Mouse (Mus musculus): ENCODE data around the gene Arap1. TPM values are rescaled to one million over a fixed set of nuclear protein-coding genes. Genes with fewer than 3 reads are reported as not detected.
A peak's percentile ranks its signal among the peaks of the same experiment; 100 is the strongest.

Arap1 gene
- polyA plus RNA-seq, 1 experiment from 2014 or later: 22.5 TPM

- H3K4me1 ChIP-seq (ENCODE audit: control insufficient read depth, low read depth, low read length): no peaks in the 10 kb centered on the region; the same call in 1 of the 2 replicates
- H3K4me2 ChIP-seq (ENCODE audit: low read depth, low read length): no peak within 1 kb of the TSS
- 6% methylated on average over 6 of the region's 6 CpGs for WGBS (ENCODE audit: insufficient replicate concordance)
- no peaks in the 10 kb centered on the region for H3K36me3 ChIP-seq (ENCODE audit: control insufficient read depth, insufficient read depth)
- no peak within 1 kb of the TSS for H3K4me3 ChIP-seq (ENCODE audit: low read depth, low read length)
- H3K9ac ChIP-seq (ENCODE audit: low read depth, low read length): no peak within 1 kb of the TSS
- peak; percentile 65 for ATAC-seq (ENCODE audit: low read depth)
- H3K27ac ChIP-seq (ENCODE audit: low read length): no peak within 1 kb of the TSS
- H3K27me3 ChIP-seq (ENCODE audit: control insufficient read depth, insufficient read depth, low read depth, low read length): peaks cover 8% of the 10 kb centered on the region
- no peaks in the 10 kb centered on the region for H3K9me3 ChIP-seq (replicated peaks; ENCODE audit: control insufficient read depth, low read length)
Measured at GRCm38 (mm10) chr7:101421529-101421928, 73.7 kb downstream of the Arap1 start, which contains the start of gene Pde2a. TSS of gene Pde2a (plus strand) at chr7:101421691.

- Histone ChIP-seq H3K36me3 (ENCODE audit: control insufficient read depth, insufficient read depth) (no peaks in the 10 kb centered on the region), H3K9ac (ENCODE audit: low read depth, low read length) (no peak overlapping the region), H3K27me3 (ENCODE audit: control insufficient read depth, insufficient read depth, low read depth, low read length) (peaks cover 8% of the 10 kb centered on the region), H3K27ac (ENCODE audit: low read length) (no peak overlapping the region), H3K4me3 (ENCODE audit: low read depth, low read length) (no peak overlapping the region), H3K4me1 (ENCODE audit: control insufficient read depth, low read depth, low read length) (no peaks in the 10 kb centered on the region; the same call in 1 of the 2 replicates), H3K4me2 (ENCODE audit: low read depth, low read length) (no peak overlapping the region), H3K9me3 (replicated peaks; ENCODE audit: control insufficient read depth, low read length) (no peaks in the 10 kb centered on the region)
- ATAC-seq (ENCODE audit: low read depth): no peak
- WGBS (ENCODE audit: insufficient replicate concordance): 33% methylated on average over 3 of the region's 3 CpGs
Measured at GRCm38 (mm10) chr7:101422069-101422468, 74.2 kb downstream of the Arap1 start.

GRCm38 (mm10) chr7:101422646-101423045, 74.8 kb downstream of the Arap1 start:
- no peak overlapping the region for H3K9ac ChIP-seq (ENCODE audit: low read depth, low read length)
- no peak overlapping the region for H3K4me2 ChIP-seq (ENCODE audit: low read depth, low read length)
- H3K27ac ChIP-seq (ENCODE audit: low read length): no peak overlapping the region
- H3K9me3 ChIP-seq (replicated peaks; ENCODE audit: control insufficient read depth, low read length): no peaks in the 10 kb centered on the region
- no peaks in the 10 kb centered on the region; the same call in 1 of the 2 replicates for H3K4me1 ChIP-seq (ENCODE audit: control insufficient read depth, low read depth, low read length)
- H3K27me3 ChIP-seq (ENCODE audit: control insufficient read depth, insufficient read depth, low read depth, low read length): peaks cover 6% of the 10 kb centered on the region; the same call in 1 of the 2 replicates
- no peak for ATAC-seq (ENCODE audit: low read depth)
- H3K4me3 ChIP-seq (ENCODE audit: low read depth, low read length): no peak overlapping the region
- H3K36me3 ChIP-seq (ENCODE audit: control insufficient read depth, insufficient read depth): no peaks in the 10 kb centered on the region
- 67% methylated on average over 8 of the region's 8 CpGs for WGBS (ENCODE audit: insufficient replicate concordance)

- peaks cover 2% of the 10 kb centered on the region; the same call in 1 of the 2 replicates for H3K27me3 ChIP-seq (ENCODE audit: control insufficient read depth, insufficient read depth, low read depth, low read length)
- no peak overlapping the region for H3K4me2 ChIP-seq (ENCODE audit: low read depth, low read length)
- no peak overlapping the region for H3K9ac ChIP-seq (ENCODE audit: low read depth, low read length)
- no peaks in the 10 kb centered on the region for H3K9me3 ChIP-seq (replicated peaks; ENCODE audit: control insufficient read depth, low read length)
- H3K27ac ChIP-seq (ENCODE audit: low read length): no peak overlapping the region
- no peak for ATAC-seq (ENCODE audit: low read depth)
- 51% methylated on average over 6 of the region's 6 CpGs for WGBS (ENCODE audit: insufficient replicate concordance)
- H3K4me3 ChIP-seq (ENCODE audit: low read depth, low read length): no peak overlapping the region
- no peaks in the 10 kb centered on the region; the same call in 1 of the 2 replicates for H3K4me1 ChIP-seq (ENCODE audit: control insufficient read depth, low read depth, low read length)
- no peaks in the 10 kb centered on the region for H3K36me3 ChIP-seq (ENCODE audit: control insufficient read depth, insufficient read depth)
Measured at GRCm38 (mm10) chr7:101423970-101424369, 76.1 kb downstream of the Arap1 start.

- no peak overlapping the region for H3K9ac ChIP-seq (ENCODE audit: low read depth, low read length)
- H3K27ac ChIP-seq (ENCODE audit: low read length): no peak overlapping the region
- no peak for ATAC-seq (ENCODE audit: low read depth)
- H3K4me2 ChIP-seq (ENCODE audit: low read depth, low read length): no peak overlapping the region
- no peaks in the 10 kb centered on the region for H3K36me3 ChIP-seq (ENCODE audit: control insufficient read depth, insufficient read depth)
- no peak overlapping the region for H3K4me3 ChIP-seq (ENCODE audit: low read depth, low read length)
- H3K9me3 ChIP-seq (replicated peaks; ENCODE audit: control insufficient read depth, low read length): no peaks in the 10 kb centered on the region
- H3K27me3 ChIP-seq (ENCODE audit: control insufficient read depth, insufficient read depth, low read depth, low read length): 0 out of 2 replicates have a peak, but pooled peaks cover 2% of the 10 kb centered on the region
- 53% methylated on average over 8 of the region's 8 CpGs for WGBS (ENCODE audit: insufficient replicate concordance)
- no peaks in the 10 kb centered on the region; the same call in 1 of the 2 replicates for H3K4me1 ChIP-seq (ENCODE audit: control insufficient read depth, low read depth, low read length)
Measured at GRCm38 (mm10) chr7:101426692-101427091, 78.8 kb downstream of the Arap1 start.

GRCm38 (mm10) chr7:101427736-101428135, 79.9 kb downstream of the Arap1 start:
- Histone ChIP-seq H3K9me3 (replicated peaks; ENCODE audit: control insufficient read depth, low read length) (no peaks in the 10 kb centered on the region), H3K4me3 (ENCODE audit: low read depth, low read length) (no peak overlapping the region), H3K4me1 (ENCODE audit: control insufficient read depth, low read depth, low read length) (no peaks in the 10 kb centered on the region), H3K36me3 (ENCODE audit: control insufficient read depth, insufficient read depth) (no peaks in the 10 kb centered on the region), H3K27me3 (ENCODE audit: control insufficient read depth, insufficient read depth, low read depth, low read length) (0 out of 2 replicates have a peak, but pooled peaks cover 2% of the 10 kb centered on the region), H3K4me2 (ENCODE audit: low read depth, low read length) (no peak overlapping the region), H3K27ac (ENCODE audit: low read length) (no peak overlapping the region), H3K9ac (ENCODE audit: low read depth, low read length) (no peak overlapping the region)
- ATAC-seq (ENCODE audit: low read depth): no peak
- WGBS (ENCODE audit: insufficient replicate concordance): 0% methylated on average over 2 of the region's 2 CpGs

GRCm38 (mm10) chr7:101435038-101435437, 87.2 kb downstream of the Arap1 start:
- H3K4me2 ChIP-seq (ENCODE audit: low read depth, low read length): no peak overlapping the region
- H3K4me1 ChIP-seq (ENCODE audit: control insufficient read depth, low read depth, low read length): no peaks in the 10 kb centered on the region
- 37% methylated on average over 6 of the region's 6 CpGs for WGBS (ENCODE audit: insufficient replicate concordance)
- H3K36me3 ChIP-seq (ENCODE audit: control insufficient read depth, insufficient read depth): no peaks in the 10 kb centered on the region
- no peak for ATAC-seq (ENCODE audit: low read depth)
- no peak overlapping the region for H3K9ac ChIP-seq (ENCODE audit: low read depth, low read length)
- H3K9me3 ChIP-seq (replicated peaks; ENCODE audit: control insufficient read depth, low read length): no peaks in the 10 kb centered on the region
- no peaks in the 10 kb centered on the region for H3K27me3 ChIP-seq (ENCODE audit: control insufficient read depth, insufficient read depth, low read depth, low read length)
- no peak overlapping the region for H3K4me3 ChIP-seq (ENCODE audit: low read depth, low read length)
- H3K27ac ChIP-seq (ENCODE audit: low read length): no peak overlapping the region

- Histone ChIP-seq H3K27me3 (ENCODE audit: control insufficient read depth, insufficient read depth, low read depth, low read length) (no peaks in the 10 kb centered on the region; the same call in 1 of the 2 replicates), H3K36me3 (ENCODE audit: control insufficient read depth, insufficient read depth) (no peaks in the 10 kb centered on the region), H3K4me2 (ENCODE audit: low read depth, low read length) (no peak overlapping the region), H3K27ac (ENCODE audit: low read length) (no peak overlapping the region), H3K4me3 (ENCODE audit: low read depth, low read length) (no peak overlapping the region), H3K9me3 (replicated peaks; ENCODE audit: control insufficient read depth, low read length) (no peaks in the 10 kb centered on the region), H3K4me1 (ENCODE audit: control insufficient read depth, low read depth, low read length) (no peaks in the 10 kb centered on the region), H3K9ac (ENCODE audit: low read depth, low read length) (no peak overlapping the region)
- 13% methylated on average over 1 of the region's 1 CpGs for WGBS (ENCODE audit: insufficient replicate concordance)
- no peak for ATAC-seq (ENCODE audit: low read depth)
Measured at GRCm38 (mm10) chr7:101437876-101438275, 90.0 kb downstream of the Arap1 start.

- H3K4me3 ChIP-seq (ENCODE audit: low read depth, low read length): no peak overlapping the region
- no peak for ATAC-seq (ENCODE audit: low read depth)
- no peaks in the 10 kb centered on the region for H3K4me1 ChIP-seq (ENCODE audit: control insufficient read depth, low read depth, low read length)
- H3K36me3 ChIP-seq (ENCODE audit: control insufficient read depth, insufficient read depth): no peaks in the 10 kb centered on the region
- H3K27ac ChIP-seq (ENCODE audit: low read length): no peak overlapping the region
- no peaks in the 10 kb centered on the region; the same call in 1 of the 2 replicates for H3K27me3 ChIP-seq (ENCODE audit: control insufficient read depth, insufficient read depth, low read depth, low read length)
- H3K9me3 ChIP-seq (replicated peaks; ENCODE audit: control insufficient read depth, low read length): no peaks in the 10 kb centered on the region
- H3K4me2 ChIP-seq (ENCODE audit: low read depth, low read length): no peak overlapping the region
- H3K9ac ChIP-seq (ENCODE audit: low read depth, low read length): no peak overlapping the region
- WGBS (ENCODE audit: insufficient replicate concordance): 52% methylated on average over 10 of the region's 10 CpGs
Measured at GRCm38 (mm10) chr7:101443093-101443492, 95.2 kb downstream of the Arap1 start.
